Mouse (Mus musculus): ENCODE measurements around the gene Ssu2.

Gene Ssu2

DNA sequence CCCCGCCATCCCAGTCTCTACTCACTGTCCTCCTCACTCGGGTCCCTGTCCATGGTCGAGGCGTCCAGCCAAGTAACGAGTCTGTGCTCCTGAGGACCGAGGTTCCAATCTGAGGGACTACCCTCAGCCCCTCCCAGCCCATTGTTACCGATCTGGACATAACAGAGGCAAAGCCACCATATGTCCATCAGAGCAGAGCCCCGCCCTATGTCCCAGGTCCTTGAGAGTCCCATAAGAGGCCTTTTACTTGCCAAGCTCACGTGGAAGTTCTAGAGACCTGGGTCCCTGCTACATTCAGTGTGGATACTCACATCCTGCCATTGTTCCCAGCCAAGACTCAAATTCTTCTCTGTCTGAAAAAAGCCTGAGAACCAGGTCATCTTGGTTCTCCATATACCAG is at the start of gene Ssu2:
TSS of gene Ssu2 (minus strand) at position 77 of the 400 bp plus-strand sequence.
- no peak for DNase-seq

GRCm38 (mm10) chr6:112426018-112426732 is 38.4 kb upstream of the Ssu2 start:
- no peak for DNase-seq

DNA sequence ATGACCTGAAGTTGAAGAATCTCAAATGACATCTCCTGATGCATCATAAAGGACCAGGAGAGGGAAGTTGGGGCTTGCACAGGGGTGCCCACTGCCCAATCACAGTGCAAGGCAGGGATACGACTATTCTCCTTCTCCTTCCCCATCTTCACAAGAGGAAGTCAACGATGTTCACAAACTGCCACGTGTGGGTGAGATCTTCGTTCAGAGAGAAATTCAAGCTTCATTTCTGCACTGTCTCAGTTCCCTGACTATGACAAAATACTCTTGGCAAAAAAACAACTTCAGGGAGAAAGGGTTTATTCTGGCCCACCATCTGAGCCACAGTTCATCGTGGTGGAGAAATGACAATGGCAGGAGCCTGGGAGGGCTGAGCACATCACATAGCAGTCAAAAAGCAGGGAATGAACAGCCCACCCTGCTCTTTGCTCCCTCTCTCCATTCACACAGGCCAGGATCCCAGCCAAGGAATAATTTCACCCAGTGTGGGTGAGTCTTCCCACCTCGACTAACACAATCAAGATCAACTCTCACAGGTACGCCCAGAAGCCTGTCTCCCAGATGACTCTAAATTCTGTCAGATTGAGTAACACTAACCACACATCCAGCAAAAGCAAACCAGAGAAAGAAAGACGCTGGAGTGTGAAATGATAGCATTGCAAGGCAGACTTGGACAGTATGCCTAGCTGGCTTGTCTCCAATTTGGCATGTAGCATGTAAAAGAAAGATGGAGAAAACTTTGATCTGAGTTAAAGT is 36.1 kb upstream of the Ssu2 start:
- DNase-seq = no peak

DNA sequence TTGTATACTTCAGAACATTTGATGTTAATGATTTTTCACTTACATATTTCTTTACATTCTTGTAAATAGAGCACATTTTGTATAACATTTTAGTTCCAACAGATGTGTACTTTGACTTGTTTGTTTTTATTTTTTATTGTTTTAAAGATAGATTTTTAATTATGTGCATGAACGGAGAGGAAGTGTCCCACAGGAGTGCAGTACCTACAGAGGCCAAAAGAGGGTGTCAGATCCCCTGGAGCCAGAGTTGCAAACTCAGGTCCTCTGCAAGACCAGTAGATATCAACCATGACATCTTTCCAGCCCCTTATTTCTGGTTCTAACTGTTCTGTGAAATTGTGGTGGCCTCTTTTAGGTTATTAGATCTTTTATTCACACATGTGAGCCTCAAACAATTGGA is 33.1 kb upstream of the Ssu2 start:
- no peak for DNase-seq

DNA sequence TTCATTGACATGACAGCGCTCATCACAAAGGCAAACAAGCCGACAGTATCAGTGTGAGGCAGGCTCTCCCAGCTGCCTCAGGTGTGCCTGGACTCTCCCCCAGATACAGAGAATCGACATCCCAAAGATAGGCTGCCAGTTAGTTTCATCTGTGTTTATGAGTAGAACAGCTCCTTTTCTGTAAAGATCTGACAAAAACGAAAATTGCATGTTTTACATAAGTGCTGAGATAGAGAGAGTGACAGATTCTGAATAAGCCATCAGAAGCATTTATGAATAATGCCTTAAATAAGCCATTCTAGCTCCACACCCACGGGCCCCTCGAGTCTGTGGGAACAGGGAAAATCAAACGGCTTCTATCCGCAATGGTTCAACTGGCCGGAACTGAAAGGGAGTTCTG is 31.5 kb upstream of the Ssu2 start:
- no peak for DNase-seq

DNA sequence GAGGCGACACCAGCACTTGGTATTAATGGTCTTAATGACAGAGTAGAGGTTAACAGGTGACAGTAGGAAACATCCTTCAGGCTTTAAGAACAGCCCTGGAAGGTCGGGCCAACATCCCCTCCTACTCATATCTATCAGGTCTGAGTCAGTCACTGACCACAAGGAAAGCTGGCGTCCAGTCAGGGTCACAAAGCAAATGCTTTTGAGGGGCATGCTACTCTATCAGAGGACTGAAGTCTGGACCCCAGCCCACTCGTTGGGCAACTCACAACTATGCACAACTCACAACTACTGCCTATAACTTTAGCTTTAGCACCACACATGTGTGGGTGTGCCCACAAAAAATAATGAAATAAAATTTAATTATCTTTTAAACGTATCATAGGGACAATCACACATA is 16.3 kb upstream of the Ssu2 start:
- no peak for DNase-seq

GRCm38 (mm10) chr6:112401953-112402683 is 14.3 kb upstream of the Ssu2 start:
- DNase-seq = peak; percentile 12

- DNase-seq = no peak
Measured at GRCm38 (mm10) chr6:112397351-112397750, 9.5 kb upstream of the Ssu2 start.

DNA sequence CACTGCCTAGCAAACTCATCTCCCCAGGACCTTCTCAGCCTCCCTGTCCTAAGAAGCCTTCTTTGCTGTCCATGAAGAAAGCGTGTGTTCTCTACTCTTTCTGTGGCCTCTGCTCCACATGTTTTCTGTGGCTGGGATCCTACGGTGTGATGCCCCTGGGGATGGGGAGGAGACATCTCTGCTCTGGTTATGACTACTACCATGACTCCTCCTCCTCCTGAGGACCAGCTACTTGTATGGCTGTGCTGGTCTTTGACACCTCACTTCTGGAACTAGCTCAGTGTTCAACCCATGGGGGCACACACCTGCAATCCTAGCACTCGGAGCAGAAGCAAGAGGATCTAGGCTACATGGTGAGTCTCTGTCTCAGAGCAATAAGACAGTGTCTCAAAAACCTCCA is 8.5 kb upstream of the Ssu2 start:
- DNase-seq = no peak

DNA sequence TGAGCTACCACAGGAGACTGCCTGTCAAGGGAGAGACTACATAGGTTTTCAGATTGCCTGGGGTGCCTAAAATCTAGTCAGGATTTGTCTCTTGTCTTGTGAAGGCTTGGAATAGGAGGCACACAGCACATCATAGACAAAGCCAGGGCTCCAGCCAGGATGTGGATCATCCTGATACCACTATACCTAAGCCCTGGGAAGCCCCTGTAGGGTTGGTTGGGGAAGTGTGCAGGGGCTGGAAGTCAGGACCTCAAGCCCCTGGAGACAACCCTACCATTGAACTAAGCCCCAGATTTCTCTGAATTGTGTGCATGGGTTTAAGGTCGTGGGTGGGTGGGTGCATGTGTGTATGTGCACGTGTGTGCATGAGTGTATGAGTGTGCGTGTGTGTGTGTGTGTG is 562 bp upstream of the Ssu2 start:
- DNase-seq = no peak

- no peak for DNase-seq
Measured at GRCm38 (mm10) chr6:112386260-112386659, 1.6 kb downstream of the Ssu2 start.

GRCm38 (mm10) chr6:112382990-112383685 is 4.7 kb downstream of the Ssu2 start:
- DNase-seq = no peak

- no peak for DNase-seq
Measured at GRCm38 (mm10) chr6:112379054-112379453, 8.8 kb downstream of the Ssu2 start.

DNA sequence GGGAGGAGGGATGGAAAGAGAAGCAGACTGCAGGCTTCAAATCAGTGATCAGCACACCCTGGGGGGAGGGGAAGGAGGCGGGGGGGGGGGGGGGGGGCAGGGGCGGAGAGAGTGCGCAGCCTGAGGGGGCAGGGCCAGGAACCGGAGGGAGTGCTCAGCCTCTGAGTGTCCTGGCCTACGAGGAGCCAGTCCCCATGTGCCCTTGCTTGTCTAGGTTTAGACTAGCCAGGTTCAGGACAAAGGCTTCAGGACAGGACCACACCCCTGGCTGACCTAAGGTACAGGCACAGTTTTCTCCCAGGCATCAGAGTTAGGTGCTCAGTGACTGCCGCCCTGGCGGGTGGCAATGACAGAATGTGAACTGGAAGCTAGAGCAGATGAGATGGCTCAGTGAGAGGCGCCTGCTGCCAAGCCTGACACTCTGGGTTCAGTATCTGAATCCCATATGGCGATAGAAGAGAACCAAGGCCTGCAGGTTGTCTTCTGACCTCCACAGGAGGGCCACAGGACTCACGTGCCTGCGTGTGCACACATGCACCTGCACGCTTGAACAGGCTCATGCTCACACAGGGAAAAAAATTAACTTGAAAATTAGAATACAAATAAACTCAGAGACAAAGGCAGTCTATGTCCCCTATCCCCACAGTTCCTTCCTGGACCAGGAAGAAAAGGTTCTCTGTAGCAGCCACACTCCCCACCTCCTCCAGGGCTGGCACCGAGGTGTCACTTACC is 12.0 kb downstream of the Ssu2 start:
- no peak for DNase-seq

GRCm38 (mm10) chr6:112373886-112374585 is 13.8 kb downstream of the Ssu2 start:
- DNase-seq = peak; percentile 71

- no peak for DNase-seq
Measured at GRCm38 (mm10) chr6:112365294-112365693, 22.5 kb downstream of the Ssu2 start.

DNA sequence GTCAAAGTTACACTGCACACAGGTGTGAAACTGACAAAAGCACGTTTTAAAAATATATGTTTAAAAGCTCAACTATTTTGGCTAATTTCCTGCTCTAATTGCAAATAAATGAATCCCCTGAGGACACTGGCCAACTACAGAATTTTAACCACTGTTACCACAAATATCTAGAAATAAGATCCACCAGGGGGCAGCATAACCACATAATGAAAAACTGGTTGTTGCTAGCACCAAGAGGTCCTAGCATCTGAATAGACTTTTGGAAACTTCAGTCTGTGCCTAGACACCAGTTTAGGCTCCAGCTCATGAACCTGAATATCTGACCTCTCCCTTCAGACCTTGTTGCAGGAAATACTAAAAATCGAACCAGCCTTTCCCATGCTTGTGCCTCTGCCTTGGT is 23.2 kb downstream of the Ssu2 start:
- peak; percentile 79 for DNase-seq

DNA sequence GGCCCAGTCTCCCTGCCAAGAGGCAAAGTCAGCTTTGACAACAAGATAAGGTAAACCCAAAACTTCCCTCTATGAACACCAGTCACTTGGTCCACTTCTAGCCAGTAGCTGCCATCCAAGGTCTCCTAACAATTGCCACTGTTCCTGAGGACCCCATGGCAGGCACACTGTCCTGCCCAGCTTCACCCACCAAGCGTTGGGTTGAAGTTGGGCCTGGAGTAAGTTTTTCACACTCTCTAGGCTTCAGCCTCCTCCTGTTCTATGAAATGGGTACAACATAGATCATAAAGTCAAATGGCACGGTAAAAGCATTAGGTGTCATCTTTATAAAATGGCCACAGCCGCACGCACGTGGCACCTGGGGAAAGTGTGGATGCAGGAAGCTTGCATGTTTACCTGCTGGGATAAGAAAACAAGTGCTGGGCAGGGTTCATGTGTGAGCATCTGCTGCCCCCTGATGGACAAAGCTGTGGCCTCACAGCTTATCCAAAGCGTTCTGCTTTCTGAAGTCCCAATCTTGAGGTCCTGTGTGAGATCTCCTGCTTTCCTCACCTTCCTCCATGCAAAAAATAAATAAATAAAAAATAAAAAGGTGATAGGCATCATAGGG is 25.4 kb downstream of the Ssu2 start:
- peak; percentile 69 for DNase-seq

GRCm38 (mm10) chr6:112360676-112361075 is 27.1 kb downstream of the Ssu2 start:
- DNase-seq = no peak

DNA sequence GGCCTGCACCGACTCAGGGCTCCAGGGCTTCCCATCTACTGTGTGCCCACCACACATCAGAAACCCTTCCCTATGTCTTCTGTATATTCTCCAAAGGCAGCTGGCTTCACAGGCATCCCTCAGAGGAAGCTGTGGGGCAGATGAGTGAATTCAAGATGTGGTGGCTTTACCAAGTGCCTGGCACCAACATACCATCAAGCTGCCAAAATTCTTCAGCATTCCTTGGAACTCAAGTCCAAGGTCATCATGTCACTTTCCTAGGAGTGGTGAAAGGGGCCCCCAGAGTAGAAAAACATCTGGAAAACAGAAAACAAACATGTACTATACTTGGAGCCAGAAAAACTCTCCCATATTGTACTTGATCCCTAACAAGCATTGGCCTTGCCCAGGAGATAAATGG is 28.5 kb downstream of the Ssu2 start:
- no peak for DNase-seq

GRCm38 (mm10) chr6:112350452-112350851 is 37.4 kb downstream of the Ssu2 start:
- DNase-seq = no peak
